Mouse (Mus musculus) T-helper 1 cell (primary cell): ENCODE data around the gene Gm21858.
"Not testable (repeated sequence)": the region's sequence is repeated elsewhere in the genome, so short reads cannot be mapped to it uniquely, and the experiment has no call there.

Experiments used
- in situ Hi-C: fragments of 300-600 bp; cut with MboI, MseI; formaldehyde crosslinking; loops from one replicate; pipeline ENCODE4 v1.15.1; 2025; ENCODE audit warnings: high pct_unique_total_duplicates

Gene Gm21858

GRCm38 (mm10) chrY:55731456-55731855 is at the start of gene Gm21858:
Gene Gm21858, plus strand, starts transcription at chrY:55731756.
- in situ Hi-C loops: not testable (repeated sequence)
